Mouse (Mus musculus) adrenal gland, postnatal 36 days (tissue): ENCODE results near the gene Rufy3. TPM values are rescaled to one million over a fixed set of nuclear protein-coding genes. Genes with fewer than 3 reads are reported as not detected.
A peak's percentile ranks its signal among the peaks of the same experiment; 100 is the strongest.

Experiments used
- DNase-seq, 2 experiments: peaks; one replicate each; pipeline ENCODE4 v3.0.0; 2021; ENCODE audit warnings: mixed read lengths in 1 of 2
- total RNA-seq, 2 experiments: library from RNA; stranded (reverse); gene quantifications; 2 replicates each; pipeline ENCODE4 v1.2.3; 2021

Rufy3 gene
- total RNA-seq, 2 experiments from 2014 or later: 22.2 to 30.7 TPM

GRCm38 (mm10) chr5:88575506-88576338 lies 10.9 kb downstream of the Rufy3 start:
- DNase-seq: no peak

DNA sequence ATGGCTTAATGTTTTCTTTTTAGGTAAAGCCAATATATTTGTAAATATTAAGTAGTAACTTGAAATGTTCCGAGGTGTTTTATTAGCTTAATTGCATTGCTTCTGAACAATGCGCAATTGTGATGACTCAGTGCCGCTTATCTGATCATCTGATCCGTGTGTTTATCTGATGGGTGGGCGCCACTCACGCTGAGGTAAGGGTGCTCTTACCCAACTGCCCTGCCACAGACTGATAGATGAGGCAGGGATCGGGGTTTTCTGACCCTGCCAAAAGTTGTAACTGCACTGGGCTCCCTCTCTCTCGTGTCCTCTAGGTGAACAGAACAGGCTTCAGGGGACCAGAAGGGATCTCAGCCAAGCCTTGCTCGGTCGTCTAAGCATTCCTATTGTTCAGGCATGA lies 15.8 kb downstream of the Rufy3 start:
- no peak for DNase-seq

DNA sequence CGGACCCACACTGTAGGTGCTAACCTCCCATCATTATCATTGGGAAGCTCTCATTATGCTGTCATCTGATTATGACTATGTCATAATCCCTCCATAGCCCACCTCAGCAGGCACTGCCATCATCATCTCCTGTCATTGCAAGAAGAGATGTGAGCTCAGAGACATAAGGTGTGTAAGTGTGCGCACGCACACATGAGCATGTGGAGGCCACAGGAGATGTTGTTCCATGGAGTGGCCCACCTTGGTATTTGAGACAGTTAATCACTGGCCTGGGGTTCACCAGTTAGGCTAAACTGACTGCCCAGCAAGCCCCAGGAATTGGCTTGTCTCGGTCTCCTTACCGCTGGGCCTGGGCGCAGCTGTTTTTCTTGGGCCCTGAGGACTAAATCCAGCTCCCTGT lies 16.5 kb downstream of the Rufy3 start:
- DNase-seq: no peak

DNA sequence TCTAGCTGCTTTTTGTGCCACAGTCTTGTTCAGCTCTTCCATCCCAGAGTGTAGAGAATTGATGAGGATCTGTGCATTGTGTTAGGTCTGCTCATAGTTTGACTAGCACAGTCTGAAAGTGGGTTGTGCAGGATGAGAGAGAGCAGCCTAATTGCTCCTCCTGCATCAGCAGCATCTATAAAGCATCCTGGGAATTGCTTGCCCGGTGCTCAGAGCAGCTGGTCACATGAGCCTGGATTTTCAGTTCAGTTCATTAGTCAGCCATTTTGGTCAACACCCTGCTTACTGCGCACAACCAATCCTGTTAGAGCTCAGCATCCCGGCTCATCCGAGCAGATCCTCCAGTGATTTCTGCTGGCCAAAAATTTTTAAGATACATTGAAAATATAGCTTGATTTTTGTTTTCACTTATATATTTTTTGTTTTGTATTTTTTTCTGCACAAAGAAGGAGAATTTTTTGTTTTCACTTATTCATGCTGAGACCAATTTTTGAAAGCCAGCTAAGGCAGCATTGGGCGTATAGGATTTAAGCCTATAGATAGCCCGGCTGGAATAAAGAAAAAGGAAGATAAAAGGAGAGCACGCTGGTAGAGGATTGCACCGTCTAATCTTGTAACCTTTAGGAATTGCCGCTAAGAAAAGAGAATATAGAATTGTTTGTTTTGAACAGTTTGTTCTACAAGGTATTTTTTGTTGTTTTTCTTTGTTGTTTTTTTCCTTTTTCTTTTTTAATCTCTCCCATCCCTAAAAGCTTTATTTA lies 18.6 kb downstream of the Rufy3 start:
- peak in 1 of 2 experiments; percentile 26 for DNase-seq

- peak; percentile 30 to 42 for DNase-seq
These were observed 19.2 kb downstream of the Rufy3 start for GRCm38 (mm10) chr5:88584061-88584460.

DNA sequence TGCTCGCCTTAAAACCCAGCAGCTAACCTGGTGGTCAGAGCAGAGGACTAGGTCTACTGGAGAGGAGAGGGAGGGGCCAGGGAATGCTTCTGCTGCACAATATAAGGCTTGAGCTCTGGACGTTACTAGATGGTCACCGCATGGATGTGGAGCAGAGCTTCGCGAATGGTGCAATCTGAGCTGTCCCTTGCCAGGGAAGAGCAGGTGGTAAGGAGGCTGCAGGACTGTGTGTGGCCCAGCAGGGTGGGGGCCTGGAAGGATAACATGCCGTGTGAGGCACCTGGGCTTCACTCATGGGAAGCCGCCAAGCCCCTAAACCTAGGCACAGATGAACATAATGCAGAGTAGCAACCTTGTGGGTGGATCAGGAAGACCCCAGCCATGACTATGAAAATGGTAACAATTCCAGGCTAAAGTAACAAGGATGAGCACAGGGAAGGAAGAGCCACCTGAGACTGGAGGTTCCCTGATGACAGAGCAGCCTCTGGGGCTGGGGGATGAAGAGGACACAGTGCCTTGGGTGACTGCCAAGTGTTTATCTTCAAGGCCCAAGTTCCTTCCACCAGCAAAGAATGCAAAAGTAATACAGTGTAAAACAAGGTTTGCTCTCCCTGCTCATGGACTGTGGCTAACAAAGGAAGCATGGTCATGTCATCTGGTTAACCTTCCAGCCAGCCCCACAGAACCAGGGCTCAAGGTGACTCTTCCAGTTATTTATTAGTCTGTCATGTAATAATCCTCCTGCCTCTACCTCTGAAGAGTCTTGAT lies 21.8 kb downstream of the Rufy3 start:
- DNase-seq: peak in 1 of 2 experiments; percentile 43

DNA sequence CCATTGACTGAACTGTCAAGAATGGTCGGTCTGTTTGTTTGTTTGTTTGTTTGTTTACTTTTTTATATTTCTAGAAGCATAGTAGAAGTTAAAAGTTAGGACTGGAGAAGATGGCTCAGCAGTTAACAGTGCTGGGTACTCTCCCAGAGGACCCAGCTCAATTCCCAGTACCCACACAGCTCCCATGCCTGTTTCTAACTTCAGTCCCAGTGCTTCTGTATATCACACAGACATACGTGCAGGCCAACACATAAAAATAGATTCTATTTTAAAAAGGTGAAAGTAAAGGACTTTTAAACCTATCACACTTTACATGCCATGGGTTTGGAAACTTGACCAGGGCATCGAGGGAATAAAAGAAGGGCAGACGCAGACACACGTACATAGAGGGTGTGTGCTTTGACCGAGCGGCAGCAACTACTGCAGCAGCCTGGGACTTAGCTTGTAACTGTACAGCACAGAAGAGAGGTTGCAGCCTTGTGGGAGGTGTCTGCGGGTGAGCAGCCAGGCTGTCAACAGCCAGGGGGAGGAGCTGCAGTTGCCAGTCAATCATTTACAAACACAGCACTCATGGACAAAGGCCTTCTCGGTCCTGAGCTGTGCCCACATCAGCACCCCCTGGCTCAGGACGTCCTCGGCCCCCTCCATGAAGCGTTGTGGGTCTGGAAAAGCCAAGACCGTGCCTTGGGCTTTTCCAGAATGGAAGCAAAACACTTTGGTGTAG lies 22.5 kb downstream of the Rufy3 start:
- DNase-seq: peak; percentile 63 to 77

GRCm38 (mm10) chr5:88588481-88588880 lies 23.6 kb downstream of the Rufy3 start:
- DNase-seq: no peak

DNA sequence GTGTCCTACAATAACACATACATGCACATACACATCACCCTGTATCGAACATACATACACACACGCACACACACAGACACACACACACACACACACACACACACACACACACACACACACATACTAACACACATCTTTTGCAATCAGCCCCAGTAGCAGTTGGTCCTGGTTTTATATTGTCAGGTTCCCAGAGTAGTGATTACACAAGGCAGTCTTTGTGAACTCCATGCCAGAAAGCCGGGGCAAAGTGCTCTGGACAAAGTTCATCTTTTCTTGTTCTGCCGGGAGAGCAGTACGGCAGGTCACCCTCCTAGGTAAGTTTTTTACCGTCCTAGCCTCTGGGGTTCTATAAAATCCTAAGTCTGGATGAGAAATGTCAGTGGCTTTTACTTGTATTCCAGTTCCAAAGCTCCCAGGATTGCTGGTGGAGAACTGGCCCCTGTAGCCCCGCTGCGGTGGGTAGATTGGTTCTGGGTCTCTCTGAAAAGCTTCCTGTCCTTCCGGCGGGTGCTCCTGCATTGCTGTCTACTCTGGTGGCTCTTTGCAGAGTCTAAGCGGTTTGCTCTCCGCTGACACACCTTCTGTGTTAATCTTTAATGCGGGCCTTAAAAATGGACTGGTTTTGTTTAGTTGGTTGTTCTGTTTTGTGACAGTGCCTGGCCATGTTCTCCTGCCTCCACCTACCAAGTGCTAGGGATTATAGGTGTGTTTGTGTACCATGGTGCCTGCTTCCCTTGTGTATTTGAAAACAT lies 28.8 kb downstream of the Rufy3 start:
- peak in 1 of 2 experiments; percentile 7 for DNase-seq

DNA sequence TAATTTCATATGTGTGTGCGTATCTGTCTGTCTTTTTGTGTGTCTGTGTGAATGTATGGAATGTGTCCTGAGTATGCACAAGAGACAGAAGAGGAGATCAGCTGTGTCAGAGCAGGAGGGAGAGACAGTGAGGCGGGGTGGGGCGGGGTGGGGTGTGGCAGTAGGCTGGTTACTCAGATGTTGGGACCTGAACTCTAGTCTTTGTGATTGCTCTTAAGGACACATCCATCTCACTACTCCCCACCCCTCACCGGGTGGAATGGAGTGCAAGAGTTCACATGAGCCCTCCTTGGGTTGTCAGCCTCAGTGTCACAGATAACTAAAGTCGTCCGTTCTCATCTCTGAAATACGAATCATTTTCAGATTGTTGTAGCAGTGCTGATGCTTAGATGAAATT lies 29.3 kb downstream of the Rufy3 start:
- no peak for DNase-seq

GRCm38 (mm10) chr5:88595537-88596455 lies 31.0 kb downstream of the Rufy3 start:
- peak; percentile 15 to 36 for DNase-seq

- DNase-seq: no peak
These were observed 34.1 kb downstream of the Rufy3 start for GRCm38 (mm10) chr5:88598961-88599360.

DNA sequence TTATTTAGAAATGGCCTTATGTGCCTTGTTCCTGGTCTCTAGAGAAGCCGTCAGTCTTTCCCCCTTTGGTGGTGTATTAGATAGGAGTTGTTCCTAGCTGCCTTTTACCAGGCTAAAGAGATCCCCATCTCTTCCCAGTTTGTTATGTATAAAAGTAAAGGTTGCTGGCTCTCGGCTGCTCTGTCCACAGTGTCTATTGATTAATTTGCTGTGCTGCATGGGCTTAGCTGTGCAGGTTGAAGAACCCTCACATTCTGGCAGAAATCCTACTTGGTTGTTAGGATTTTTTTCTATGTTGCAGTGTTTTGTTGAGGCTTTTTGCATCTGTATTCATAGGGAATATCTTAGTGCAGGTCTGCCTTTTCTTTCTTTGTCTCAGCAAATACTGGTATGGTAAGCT lies 37.2 kb downstream of the Rufy3 start:
- no peak for DNase-seq

- no peak for DNase-seq
These were observed 37.9 kb downstream of the Rufy3 start for GRCm38 (mm10) chr5:88602713-88603112.

DNA sequence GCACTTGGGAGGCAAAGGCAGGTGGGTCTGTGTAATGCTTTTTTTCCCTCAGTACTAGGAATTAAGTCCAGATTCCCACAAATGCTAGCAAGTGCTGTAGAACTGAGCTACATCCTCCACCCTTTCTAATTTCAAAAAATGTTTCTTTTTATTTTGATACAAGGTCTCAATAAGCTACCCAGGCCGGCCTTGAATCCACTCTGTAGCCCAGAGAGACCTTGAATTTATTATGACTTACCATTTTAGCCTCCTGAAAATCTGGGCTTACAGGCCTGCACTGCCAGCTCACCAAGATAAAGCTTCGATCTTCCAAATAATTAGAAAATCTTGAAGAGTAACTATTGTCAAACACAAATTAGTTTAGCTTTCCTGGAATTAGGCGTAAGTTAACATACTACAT lies 39.2 kb downstream of the Rufy3 start:
- peak; percentile 45 to 57 for DNase-seq

DNA sequence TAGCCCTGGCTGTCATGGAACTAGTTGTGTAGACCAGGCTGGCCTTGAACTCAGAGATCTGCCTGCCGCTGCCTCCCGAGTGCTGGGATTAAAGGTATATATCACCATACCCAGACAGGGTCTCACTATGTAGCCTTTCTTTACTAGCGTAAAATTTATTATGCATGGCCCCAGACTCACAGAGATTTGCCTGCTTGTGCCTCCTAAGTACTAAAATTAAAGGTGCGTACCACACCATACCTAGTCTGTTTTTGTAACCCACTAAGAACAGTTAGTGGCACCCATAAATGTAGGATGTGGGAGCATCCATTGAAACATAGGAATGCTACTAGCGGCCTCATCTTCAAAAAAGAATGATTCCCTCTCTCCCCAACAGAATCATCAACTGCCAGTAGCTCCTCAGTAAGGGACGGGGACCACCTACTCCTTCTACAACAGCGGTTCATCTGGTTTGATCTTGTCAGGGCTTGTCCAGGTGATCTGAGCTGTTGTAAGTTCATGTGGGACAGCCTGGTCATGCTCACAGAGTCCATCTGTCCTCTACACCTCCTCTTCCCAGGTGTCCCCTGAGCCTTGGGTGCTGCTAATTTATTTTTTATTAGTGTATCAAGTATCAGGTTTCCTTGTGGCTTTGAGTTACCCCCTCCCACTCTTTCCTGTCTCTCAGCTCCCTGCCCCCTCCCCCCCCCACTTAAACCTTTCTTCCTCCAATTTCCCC lies 40.0 kb downstream of the Rufy3 start:
- DNase-seq: no peak

- DNase-seq: no peak
These were observed 49.3 kb downstream of the Rufy3 start for GRCm38 (mm10) chr5:88614129-88614528.

GRCm38 (mm10) chr5:88616988-88617387 lies 52.1 kb downstream of the Rufy3 start:
- DNase-seq: no peak

- no peak for DNase-seq
These were observed 62.7 kb downstream of the Rufy3 start for GRCm38 (mm10) chr5:88627545-88627944.
